Mouse (Mus musculus) bone marrow, adult 2 months (tissue): ENCODE results near the gene Rhot2.

ENCODE experiments used
- CTCF ChIP-seq: fragments of 200-500 bp; IDR thresholded peaks from 2 replicates; pipeline ENCODE4 v1.5.1; 2011; ENCODE audit warnings: low read length, control low read depth; ENCODE audit not compliant: control insufficient read depth, insufficient read depth
- POLR2A ChIP-seq: fragments of 200-500 bp; IDR thresholded peaks from 2 replicates; pipeline ENCODE4 v1.6.1; 2011; ENCODE audit warnings: low read depth, mild to moderate bottlenecking, control low read depth, low read length, borderline replicate concordance; ENCODE audit not compliant: control insufficient read depth

DNA sequence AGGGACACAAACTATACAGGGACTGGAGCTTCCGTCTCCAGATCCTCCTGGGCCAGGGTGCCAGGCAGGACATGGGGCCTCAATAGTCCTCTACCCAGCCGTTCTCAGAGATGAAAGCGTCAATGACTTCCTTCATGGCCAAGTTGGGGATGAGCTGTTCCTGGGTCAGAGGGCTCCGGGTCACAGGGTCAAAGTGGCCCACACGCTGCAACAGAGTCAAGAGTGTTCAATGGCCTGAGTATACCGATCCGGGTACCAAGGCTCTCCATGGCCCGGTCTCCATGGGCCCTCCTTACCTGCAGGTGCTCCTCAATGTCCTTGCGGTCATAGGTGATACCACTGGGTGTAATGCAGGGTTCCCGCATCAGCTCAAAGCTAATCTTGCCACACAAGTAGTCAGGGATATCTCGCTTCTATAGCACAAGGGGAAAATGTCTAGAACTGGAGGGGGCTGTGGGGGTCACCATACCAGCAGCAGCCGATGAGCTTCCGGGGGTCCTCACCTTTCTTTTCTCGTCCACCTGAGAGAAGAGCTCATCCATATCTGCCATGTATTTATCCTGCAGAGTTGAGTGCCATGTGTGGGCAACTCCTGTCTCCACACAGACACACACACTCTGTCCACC, 13.7 kb downstream of the Rhot2 start:
- TF ChIP-seq POLR2A (no peak), CTCF (no peak)
